ENCODE assay signal across 8 mouse cellular contexts in genomic region chr3:45378145-45378544, GRCm38 (mm10). TPM values are rescaled to one million over a fixed set of nuclear protein-coding genes. Genes with fewer than 3 reads are reported as not detected.
DNase-seq lines count a peak whose midpoint lies in the region; ATAC-seq lines count a peak whose summit lies in the region.

Gene Pcdh10 (plus strand): TSS chr3:45378398.

- DNase-seq in spleen, adult 18-20 months = peak; percentile 20 to 31
- no peak for DNase-seq in spleen, postnatal 14 days (ENCODE audit: low spot score in 2 of 2)
- peak; percentile 95 for DNase-seq in heart, embryonic 10.5 days (ENCODE audit: low spot score)
- peak; percentile 89 for DNase-seq in kidney, adult 9 months
- DNase-seq in limb, embryonic 11.5 days (ENCODE audit: low spot score) = peak; percentile 97

- no peaks in the 10 kb centered on the region for H3K36me3 ChIP-seq in embryonic facial prominence, embryonic 15.5 days
- H3K36me3 ChIP-seq in heart, embryonic 10.5 days = no peaks in the 10 kb centered on the region
- H3K36me3 ChIP-seq in limb, embryonic 11.5 days (ENCODE audit: control insufficient read depth, insufficient read depth, low read length) = no peaks in the 10 kb centered on the region
- no peaks in the 10 kb centered on the region for H3K36me3 ChIP-seq in midbrain, embryonic 12.5 days
- no peaks in the 10 kb centered on the region for H3K36me3 ChIP-seq in stomach, embryonic 15.5 days

- ATAC-seq in embryonic facial prominence, embryonic 15.5 days (ENCODE audit: insufficient number of reproducible peaks, low FRiP score, low TSS enrichment, low read depth) = peak; percentile 91
- ATAC-seq in limb, embryonic 11.5 days (ENCODE audit: insufficient number of reproducible peaks, low FRiP score, low TSS enrichment, low read depth) = peak; percentile 84
- ATAC-seq in midbrain, embryonic 12.5 days (ENCODE audit: low FRiP score, low read depth) = peak; percentile 82
- peak; percentile 88 for ATAC-seq in stomach, embryonic 15.5 days (ENCODE audit: insufficient read depth, low FRiP score, low read depth)

- peak within 1 kb of the TSS; percentile 52 for H3K9ac ChIP-seq in embryonic facial prominence, embryonic 15.5 days
- peak within 1 kb of the TSS; percentile 66 for H3K9ac ChIP-seq in limb, embryonic 11.5 days (ENCODE audit: low read length)
- H3K9ac ChIP-seq in midbrain, embryonic 12.5 days (replicated peaks) = peak within 1 kb of the TSS; percentile 71
- H3K9ac ChIP-seq in stomach, embryonic 15.5 days = no peak within 1 kb of the TSS; the same call in 1 of the 2 replicates

- no peaks in the 10 kb centered on the region for H3K9me3 ChIP-seq in embryonic facial prominence, embryonic 15.5 days (replicated peaks)
- no peaks in the 10 kb centered on the region for H3K9me3 ChIP-seq in heart, embryonic 10.5 days
- H3K9me3 ChIP-seq in limb, embryonic 11.5 days (ENCODE audit: control insufficient read depth, low read length) = no peaks in the 10 kb centered on the region; the same call in 1 of the 2 replicates
- H3K9me3 ChIP-seq in midbrain, embryonic 12.5 days = no peaks in the 10 kb centered on the region
- no peaks in the 10 kb centered on the region for H3K9me3 ChIP-seq in stomach, embryonic 15.5 days

- H3K27me3 ChIP-seq in embryonic facial prominence, embryonic 15.5 days = peaks cover 27% of the 10 kb centered on the region
- H3K27me3 ChIP-seq in heart, embryonic 10.5 days (ENCODE audit: insufficient read depth, poor library complexity, severe bottlenecking) = peaks cover 47% of the 10 kb centered on the region
- peaks cover 27% of the 10 kb centered on the region for H3K27me3 ChIP-seq in limb, embryonic 11.5 days (ENCODE audit: control insufficient read depth, insufficient read depth, low read length)
- H3K27me3 ChIP-seq in midbrain, embryonic 12.5 days = peaks cover 25% of the 10 kb centered on the region
- peaks cover 30% of the 10 kb centered on the region for H3K27me3 ChIP-seq in stomach, embryonic 15.5 days (replicated peaks)

- under 1% methylated on average over 26 of the region's 26 CpGs for WGBS in embryonic facial prominence, embryonic 15.5 days
- under 1% methylated on average over 26 of the region's 26 CpGs for WGBS in heart, embryonic 10.5 days
- under 1% methylated on average over 26 of the region's 26 CpGs for WGBS in limb, embryonic 11.5 days
- WGBS in midbrain, embryonic 12.5 days = under 1% methylated on average over 26 of the region's 26 CpGs
- WGBS in stomach, embryonic 15.5 days = under 1% methylated on average over 26 of the region's 26 CpGs

- H3K4me3 ChIP-seq in embryonic facial prominence, embryonic 15.5 days (replicated peaks) = peak within 1 kb of the TSS; percentile 63
- H3K4me3 ChIP-seq in heart, embryonic 10.5 days = peak within 1 kb of the TSS; percentile 67
- H3K4me3 ChIP-seq in limb, embryonic 11.5 days (ENCODE audit: low read depth, low read length) = peak within 1 kb of the TSS; percentile 57
- peak within 1 kb of the TSS; percentile 68 for H3K4me3 ChIP-seq in midbrain, embryonic 12.5 days
- peak within 1 kb of the TSS; percentile 56 for H3K4me3 ChIP-seq in stomach, embryonic 15.5 days (replicated peaks)

- H3K27ac ChIP-seq in embryonic facial prominence, embryonic 15.5 days (replicated peaks) = peak within 1 kb of the TSS; percentile 86
- no peak within 1 kb of the TSS for H3K27ac ChIP-seq in heart, embryonic 10.5 days
- no peak within 1 kb of the TSS for H3K27ac ChIP-seq in limb, embryonic 11.5 days (replicated peaks; ENCODE audit: low read depth, low read length)
- peak within 1 kb of the TSS; percentile 84 for H3K27ac ChIP-seq in midbrain, embryonic 12.5 days (replicated peaks)
- no peak within 1 kb of the TSS for H3K27ac ChIP-seq in stomach, embryonic 15.5 days

- peaks cover 35% of the 10 kb centered on the region for H3K4me1 ChIP-seq in embryonic facial prominence, embryonic 15.5 days
- H3K4me1 ChIP-seq in heart, embryonic 10.5 days = peaks cover 36% of the 10 kb centered on the region
- 0 out of 2 replicates have a peak, but pooled peaks cover 4% of the 10 kb centered on the region for H3K4me1 ChIP-seq in limb, embryonic 11.5 days (ENCODE audit: control insufficient read depth, insufficient read depth, low read length)
- peaks cover 6% of the 10 kb centered on the region; the same call in 1 of the 2 replicates for H3K4me1 ChIP-seq in midbrain, embryonic 12.5 days
- peaks cover 37% of the 10 kb centered on the region for H3K4me1 ChIP-seq in stomach, embryonic 15.5 days

- peak within 1 kb of the TSS; percentile 97 for H3K4me2 ChIP-seq in embryonic facial prominence, embryonic 15.5 days (replicated peaks)
- peak within 1 kb of the TSS; percentile 92 for H3K4me2 ChIP-seq in limb, embryonic 11.5 days (ENCODE audit: low read depth, severe bottlenecking)
- peak within 1 kb of the TSS; percentile 78 for H3K4me2 ChIP-seq in midbrain, embryonic 12.5 days (replicated peaks)
- H3K4me2 ChIP-seq in stomach, embryonic 15.5 days = peak within 1 kb of the TSS; percentile 98

RNA-seq across cellular contexts. Expression of gene Pcdh10, which starts in this region (rescaled TPM):
- 4.4 and 4.5 TPM in 2 replicates for polyA plus RNA-seq in embryonic facial prominence, embryonic 15.5 days (2015; fragmentation: Nextera tagmentation; extraction: Ambion mirVana)
- polyA plus RNA-seq in heart, embryonic 10.5 days (2016; fragmentation: Nextera tagmentation; extraction: Ambion mirVana) = 0.22 and 0.40 TPM in 2 replicates
- polyA plus RNA-seq in limb, embryonic 11.5 days (2014; fragmentation: Nextera tagmentation; extraction: Ambion mirVana) = 7.2 and 9.1 TPM in 2 replicates
- polyA plus RNA-seq in midbrain, embryonic 12.5 days (2016; fragmentation: Nextera tagmentation; extraction: Ambion mirVana) = 6.2 and 7.4 TPM in 2 replicates
- 0.96 and 1.2 TPM in 2 replicates for polyA plus RNA-seq in stomach, embryonic 15.5 days (2015; fragmentation: Nextera tagmentation; extraction: Ambion mirVana)

Comparison
In these comparisons a context has a peak if more than half of its experiments do, and no peak if none do; other contexts are left out.
1. DNase-seq: peak in spleen, adult 18-20 months (2 of 2), kidney, adult 9 months (single experiment) and limb, embryonic 11.5 days (single experiment); none in spleen, postnatal 14 days (0 of 2).
2. Peak in DNase-seq and H3K4me3 ChIP-seq in heart, embryonic 10.5 days; RNA of the gene not detected or under 1 TPM.
3. H3K27ac ChIP-seq: peak in embryonic facial prominence, embryonic 15.5 days (single experiment) and midbrain, embryonic 12.5 days (single experiment); none in heart, embryonic 10.5 days (single experiment), limb, embryonic 11.5 days (single experiment) and stomach, embryonic 15.5 days (single experiment).
4. Peak in every context shown above with its lines, with median percentiles within 50 percentile points of each other: ATAC-seq, H3K4me2 ChIP-seq and H3K4me3 ChIP-seq.